Mouse (Mus musculus) liver, adult 2 months (tissue): ENCODE results near the gene Twistnb.

Experiments used
- CTCF ChIP-seq: fragments of 200-500 bp; IDR thresholded peaks from 2 replicates; pipeline ENCODE4 v1.5.1; 2011; ENCODE audit warnings: low read depth, low read length, control low read depth
- POLR2A ChIP-seq: fragments of 200-500 bp; IDR thresholded peaks from 2 replicates; pipeline ENCODE4 v1.6.1; 2011; ENCODE audit warnings: low read length, control low read depth; ENCODE audit not compliant: insufficient read depth; ENCODE audit errors: extremely low read depth

GRCm38 (mm10) chr12:33434758-33435157 lies 5.3 kb downstream of the Twistnb start:
- TF ChIP-seq CTCF = peak; percentile 23; the same call in 1 of the 2 replicates
- TF ChIP-seq POLR2A = no peak
